Mouse (Mus musculus): ENCODE data around the gene Tmem52b. TPM values are rescaled to one million over a fixed set of nuclear protein-coding genes. Genes with fewer than 3 reads are reported as not detected.
"Not testable (repeated sequence)": the region's sequence is repeated elsewhere in the genome, so short reads cannot be mapped to it uniquely, and the experiment has no call there.

The Tmem52b gene
- total RNA-seq (2021): not detected

DNA sequence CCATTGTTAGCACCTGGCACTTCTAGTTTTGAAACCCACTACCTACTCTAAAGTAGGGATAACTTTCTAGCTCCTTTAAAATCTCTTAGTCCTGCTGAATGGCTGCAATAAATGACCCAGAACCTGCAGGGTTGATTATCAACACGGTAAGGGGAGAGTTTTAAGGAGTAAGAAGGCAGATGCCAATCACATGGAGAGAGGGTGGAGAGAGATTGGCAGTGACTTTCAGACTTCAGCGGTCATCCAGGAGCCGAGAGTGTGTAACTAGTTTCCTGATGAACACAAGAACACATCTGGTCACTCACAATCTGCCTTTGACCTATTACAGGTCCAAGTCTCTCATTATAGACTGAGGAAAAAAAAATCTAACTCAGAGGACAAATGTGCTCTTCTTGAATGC is at the start of gene Tmem52b:
Gene Tmem52b (plus strand): TSS at position 189 of the 400 bp plus-strand sequence.
- DNase-seq: no peak
- intact Hi-C loops (cut with DNase I): no loop called here

DNA sequence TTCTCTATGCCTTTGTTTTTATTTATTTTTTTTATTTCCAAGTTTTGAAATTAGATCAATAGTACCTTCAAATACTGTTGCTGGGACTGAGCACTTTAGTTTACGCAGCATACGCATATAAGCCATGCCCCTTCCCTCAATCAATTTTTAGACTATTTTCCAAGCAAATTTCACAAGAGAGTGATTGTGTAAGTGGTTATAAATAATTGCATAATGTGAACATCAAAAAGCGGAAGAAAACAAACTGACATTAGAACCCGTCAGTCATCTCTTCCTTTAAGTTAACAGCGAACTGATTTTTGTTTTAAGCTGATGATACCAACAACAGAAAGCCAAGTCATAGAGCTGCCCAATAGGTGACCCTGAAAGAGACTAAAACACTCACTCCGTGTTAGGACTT is 41.0 kb upstream of the Tmem52b start:
- intact Hi-C loops (cut with DNase I): no loop called here
- no peak for DNase-seq

DNA sequence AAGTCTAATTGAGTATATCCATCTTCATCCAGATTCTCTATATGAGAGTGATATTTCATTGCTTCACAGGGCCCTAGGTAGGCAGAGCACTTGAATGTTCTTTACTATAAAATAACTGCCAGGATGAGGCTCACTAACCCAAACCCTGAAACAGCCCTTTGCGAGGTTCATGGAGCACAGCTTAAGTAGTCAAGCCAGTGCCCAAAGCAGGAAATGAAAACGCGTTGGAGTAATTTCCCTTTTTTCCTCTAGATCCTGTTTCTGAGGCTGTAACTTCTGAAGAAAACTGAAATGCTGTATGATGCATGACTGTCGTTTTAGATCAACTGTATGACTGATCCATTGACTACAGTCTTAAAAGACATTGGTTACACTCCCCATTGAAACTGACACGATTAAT is 39.7 kb upstream of the Tmem52b start:
- intact Hi-C loops (cut with DNase I): no loop called here
- no peak for DNase-seq

DNA sequence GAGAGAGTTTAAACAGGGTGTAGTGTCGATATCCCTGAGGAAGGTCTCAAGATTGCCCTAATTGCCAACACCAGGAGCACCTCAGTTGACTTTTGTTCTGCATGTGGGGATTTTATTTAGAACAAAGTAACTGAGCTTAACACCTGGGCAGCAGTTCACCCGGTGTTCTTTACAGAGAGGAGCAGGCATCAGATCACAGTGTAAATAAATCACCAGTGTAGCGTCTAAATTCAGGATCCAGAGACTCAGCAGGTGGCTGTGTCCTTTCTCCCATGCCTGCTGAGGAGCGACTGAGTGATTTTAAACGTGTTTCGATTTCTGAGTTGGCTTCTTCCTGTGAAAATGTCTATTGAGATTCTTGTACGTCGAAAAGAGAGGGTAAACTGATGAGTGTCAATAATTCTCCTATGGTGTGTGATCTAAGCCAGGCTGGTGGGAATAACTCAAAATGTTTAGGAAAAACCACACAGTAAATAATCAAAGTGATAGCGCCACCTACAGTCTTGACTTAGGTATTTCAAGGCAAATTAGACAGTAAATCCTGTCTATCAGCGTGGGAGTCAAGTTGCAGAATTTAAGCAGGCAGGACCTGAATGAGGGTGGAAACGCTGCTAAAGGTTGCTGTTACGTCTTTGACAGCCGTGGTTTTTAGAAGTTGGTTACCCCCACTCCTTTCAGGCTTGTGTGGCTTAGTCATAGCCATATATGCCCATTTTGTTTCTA is 35.8 kb upstream of the Tmem52b start:
- intact Hi-C loops (cut with DNase I): no loop called here
- DNase-seq: no peak

DNA sequence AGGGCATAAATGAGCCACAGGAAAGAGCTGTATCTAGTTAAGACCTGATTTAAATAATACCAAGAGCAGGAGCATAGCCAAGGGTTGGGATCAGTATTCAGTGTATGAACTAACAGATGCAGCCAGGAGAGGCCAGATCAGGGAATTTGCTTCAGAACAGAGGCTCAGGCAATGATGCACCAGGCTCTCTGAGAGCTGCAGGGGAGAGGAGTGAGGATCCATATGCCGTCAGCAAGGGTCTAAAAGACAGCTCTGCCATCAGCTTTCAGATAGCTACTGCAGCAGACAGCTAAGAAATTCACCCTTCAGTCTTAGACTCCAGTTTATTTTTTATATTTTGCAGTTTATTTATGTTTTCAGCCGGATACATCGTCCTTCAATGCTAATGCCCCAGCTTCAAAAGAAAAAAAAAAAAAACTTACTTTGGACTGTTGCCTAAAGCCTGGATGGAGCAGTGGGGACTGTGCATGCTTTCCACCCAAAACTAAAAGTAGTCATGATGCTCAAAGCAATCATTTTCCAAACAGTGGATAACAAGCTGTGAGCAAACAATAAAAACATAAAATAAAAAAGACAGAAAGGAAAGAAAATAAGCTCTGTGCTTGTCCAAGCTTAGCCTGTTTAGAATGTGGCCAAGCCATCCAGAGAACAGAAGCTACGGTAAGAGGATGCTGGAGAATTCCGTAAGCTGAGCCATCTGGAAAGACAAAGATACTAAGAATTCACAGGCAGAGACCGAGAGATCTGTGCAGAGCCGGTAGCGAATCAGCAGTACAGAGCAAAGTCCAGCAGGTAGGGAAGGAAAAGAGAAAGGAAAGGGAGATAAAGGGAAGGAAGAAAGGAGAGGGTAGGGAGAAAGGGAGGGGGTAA is 32.0 kb upstream of the Tmem52b start:
- intact Hi-C loops (cut with DNase I): no loop called here
- peak; percentile 30 for DNase-seq

DNA sequence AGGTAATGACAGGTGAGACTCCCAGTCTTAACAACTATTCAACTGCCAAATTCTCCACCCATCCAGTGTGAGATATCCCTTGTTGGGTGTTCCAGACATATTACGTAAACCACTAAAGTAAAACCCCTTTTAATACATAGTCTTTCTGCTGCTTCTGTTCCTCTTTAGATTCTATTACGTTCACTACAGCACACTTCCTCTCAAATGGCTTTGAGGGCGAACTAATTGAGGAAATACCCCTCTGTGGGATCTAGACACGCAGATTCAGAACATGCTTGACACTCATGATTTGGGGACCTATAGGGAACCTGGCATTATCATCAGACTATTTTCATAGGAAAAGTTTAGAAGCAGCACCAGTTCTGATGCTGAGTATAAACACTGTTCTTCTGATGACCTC is 17.4 kb upstream of the Tmem52b start:
- DNase-seq: no peak
- intact Hi-C loops (cut with DNase I): no loop called here

DNA sequence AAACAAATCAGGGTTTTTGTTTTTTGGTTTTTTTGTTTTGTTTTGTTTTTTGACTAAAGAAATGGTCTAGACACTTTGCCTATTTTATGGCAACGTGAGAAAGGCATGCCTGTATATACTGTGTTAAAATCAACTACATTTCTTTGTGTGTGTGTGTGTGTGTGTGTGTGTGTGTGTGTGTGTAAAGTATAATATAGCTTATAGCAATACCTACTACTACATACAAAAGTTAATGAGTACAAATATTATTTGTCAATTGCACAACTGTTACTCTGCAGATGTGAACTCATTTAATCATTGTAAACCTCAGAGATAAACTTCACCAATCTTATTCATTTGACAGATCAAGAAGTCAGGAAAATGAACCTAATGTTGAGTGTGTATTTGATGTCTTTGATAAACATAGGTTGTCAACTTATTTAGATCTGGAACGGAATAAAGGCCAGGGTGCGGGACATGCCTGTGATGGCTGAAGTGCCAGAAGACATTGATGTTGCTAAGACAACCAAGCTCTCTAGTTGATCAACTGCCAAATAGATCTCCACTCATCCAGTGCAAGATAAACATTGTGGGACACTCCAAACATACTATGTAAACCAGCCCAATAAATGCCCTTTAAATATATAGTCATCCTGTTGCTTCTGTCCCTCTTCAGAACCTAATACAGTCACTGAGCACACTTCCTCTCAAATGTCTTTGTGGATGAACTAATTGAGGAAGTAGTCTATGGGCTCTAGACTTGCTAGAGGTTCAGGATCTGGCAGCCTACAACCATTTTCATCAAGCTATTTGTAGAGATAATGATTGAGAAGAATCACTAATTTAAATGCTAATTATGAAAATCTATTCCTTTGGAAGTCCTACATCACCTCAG is 14.8 kb upstream of the Tmem52b start:
- intact Hi-C loops (cut with DNase I): no loop called here
- no peak for DNase-seq

DNA sequence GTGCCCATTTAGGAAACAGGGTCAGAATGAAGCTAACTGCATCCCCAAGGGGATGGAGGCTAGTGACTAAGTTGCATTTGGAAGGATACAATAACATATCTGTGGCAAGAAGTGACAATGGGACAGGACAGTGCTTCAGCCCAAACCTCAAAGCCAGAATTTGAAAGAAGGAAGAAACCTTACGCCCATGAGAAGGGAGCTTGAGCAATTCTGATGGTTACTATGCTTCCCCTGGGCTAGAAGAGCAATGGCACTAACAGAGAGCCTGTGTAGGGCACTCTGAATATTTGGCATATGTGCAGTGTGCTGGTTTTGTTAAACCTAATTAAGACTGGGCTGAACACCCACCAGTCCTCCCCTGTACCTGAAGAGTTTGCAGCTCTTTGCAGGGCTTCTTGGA is 12.8 kb upstream of the Tmem52b start:
- intact Hi-C loops (cut with DNase I); DNase-seq: not testable (repeated sequence)

DNA sequence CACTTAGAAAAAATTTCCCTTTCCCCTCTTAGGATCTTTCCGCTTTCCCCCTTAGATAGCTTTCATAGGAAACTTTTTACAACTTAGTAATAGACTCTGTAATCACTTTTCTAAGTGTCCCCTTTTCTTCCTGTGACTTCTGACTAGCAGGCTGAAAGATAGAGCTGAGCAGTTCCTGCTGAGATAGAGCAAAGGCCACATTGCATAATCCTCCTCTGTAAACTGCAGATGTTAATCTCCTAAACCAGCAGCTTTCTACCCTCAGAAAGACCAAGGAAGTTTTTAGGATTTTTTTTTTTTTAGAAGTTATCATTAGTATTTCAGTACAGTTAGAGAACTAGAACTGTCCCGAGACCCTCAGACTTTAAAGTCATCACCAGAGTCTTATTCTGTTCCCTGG is 8.9 kb upstream of the Tmem52b start:
- DNase-seq: no peak
- intact Hi-C loops (cut with DNase I): no loop called here

DNA sequence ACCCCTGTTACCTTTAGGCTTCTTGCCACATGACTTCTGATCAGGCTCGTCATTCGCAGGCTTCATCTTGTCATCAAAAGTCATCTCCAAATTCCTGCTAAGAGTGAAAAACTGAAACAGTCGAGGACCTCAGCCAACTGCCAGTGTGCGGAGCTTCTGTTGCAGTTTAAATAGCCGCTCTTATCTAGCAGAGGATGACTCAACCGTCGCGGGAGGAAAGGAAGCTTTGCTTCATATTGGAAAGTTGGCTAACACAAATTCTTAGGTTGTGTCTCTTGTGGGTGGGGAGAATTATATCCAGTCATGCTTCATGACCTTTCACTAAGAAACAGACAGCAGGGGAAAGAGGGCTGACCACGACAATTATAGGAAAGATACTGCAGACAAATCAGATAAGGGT is 5.3 kb upstream of the Tmem52b start, which contains the start of gene Olr1:
Gene Olr1 (minus strand): TSS at position 142 of the 400 bp plus-strand sequence.
- intact Hi-C loops (cut with DNase I): no loop called here
- DNase-seq: no peak

DNA sequence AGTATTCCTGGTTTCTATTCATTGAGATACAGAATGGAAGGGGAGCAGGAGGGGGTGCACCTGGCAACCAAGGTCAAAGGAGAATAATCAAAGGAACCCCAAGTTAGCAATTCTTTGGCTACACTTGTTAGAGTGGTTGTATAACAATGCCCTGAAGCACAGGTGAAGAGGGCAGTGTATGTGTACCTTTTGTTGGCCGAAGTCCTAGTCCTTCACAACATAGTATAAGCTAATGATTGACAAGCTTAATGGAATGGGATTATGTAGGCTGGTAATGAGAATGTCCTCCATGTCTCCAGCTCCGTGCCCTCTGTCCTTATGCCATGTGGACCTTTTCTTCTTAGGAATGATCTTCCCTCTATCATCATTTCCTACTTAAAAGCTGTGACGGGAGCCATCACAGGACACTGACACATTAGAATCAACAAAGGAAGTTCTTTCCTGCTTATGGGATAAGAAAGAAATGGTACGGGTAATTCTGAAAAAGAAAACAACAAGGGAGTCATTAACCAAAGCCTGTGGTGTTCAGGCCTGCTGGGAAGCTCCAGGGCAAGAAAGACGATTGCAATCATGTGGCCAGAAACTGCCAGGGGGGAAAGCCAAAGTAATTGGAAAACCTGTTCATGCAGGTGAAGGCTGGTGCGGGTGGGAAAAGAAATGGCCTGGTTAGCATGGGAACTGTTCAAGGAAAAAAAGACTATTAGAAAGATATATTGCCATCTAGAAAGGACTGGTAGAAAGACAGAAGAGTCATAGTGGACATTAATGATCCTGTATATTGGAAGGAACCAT is 2.0 kb upstream of the Tmem52b start:
- DNase-seq: no peak
- intact Hi-C loops (cut with DNase I): no loop called here

DNA sequence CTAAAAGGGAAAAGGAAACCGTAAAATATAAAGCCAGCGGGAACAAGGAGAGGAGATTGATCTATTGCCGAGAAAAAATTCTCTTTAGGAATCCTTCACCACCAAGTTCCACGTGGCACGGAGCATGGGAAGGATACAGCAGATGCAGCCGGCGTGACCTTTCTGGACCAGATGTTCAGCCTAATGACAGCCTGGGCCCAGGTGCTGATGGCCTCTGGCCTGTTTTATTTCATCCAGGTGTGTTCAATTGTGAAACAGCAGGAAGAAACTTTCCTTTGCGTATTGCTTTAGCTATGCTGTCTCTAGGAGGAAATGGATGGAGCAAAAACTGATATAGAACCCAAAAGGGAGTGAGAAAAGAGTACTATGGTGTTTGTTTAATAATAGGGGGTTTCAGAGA is 513 bp downstream of the Tmem52b start:
- intact Hi-C loops (cut with DNase I): no loop called here
- no peak for DNase-seq

DNA sequence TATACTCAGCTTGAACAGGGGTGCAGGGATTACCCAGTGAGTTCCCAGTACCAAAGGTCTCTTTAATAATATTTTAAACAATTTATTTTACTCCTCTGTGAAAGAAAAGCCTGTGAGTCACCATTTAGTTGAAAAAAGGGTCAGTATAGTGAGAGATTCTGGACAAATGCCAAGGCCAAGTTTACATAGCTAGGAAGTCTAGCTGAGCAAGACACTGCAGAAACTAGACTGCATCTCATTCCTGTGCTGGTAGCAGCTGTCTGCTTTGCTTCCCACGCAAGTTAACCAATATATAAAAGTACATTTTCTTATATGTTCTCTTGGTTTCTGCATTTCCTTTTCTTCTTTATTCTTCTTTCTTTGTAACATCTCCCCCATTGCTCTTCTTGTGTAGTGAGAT is 1.1 kb downstream of the Tmem52b start:
- DNase-seq: no peak
- intact Hi-C loops (cut with DNase I): no loop called here

DNA sequence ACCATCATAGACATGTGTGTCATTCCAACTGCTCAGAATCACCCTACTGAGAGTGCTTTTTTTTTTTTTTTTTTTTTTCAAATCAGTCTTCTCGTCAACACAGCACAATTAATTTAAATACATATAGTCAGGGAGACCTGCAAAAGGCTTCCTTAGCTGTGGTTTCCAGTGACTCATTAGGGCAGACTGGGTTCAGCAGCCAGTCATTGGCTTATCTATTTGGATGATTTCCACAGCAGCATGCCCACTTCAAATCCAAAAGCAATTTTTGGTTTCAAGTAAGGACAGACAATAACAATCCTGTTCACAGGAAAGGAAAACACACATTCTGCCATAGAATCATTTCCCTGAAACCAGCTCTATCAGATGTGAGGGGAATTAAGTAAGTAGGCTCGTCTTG is 2.0 kb downstream of the Tmem52b start:
- no peak for DNase-seq
- intact Hi-C loops (cut with DNase I): no loop called here

DNA sequence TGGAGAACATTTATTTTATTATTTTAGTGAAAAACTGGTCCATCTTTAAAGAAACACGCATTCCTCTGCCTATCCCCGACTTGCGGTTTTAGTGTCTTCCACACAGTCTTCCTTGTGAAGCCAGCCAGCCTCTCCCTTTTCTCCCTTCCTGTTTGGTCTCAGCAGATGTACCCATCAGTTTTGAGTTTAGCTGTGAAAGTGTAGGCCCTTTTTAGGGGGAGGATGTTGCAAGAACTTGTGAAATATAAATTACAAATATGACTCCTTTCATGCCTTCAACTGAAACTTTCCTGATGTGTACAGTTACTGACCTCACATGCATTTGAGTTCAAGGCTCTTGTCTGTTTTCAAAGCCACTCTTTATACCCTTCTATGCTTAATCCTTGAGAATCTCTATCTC is 2.7 kb downstream of the Tmem52b start:
- intact Hi-C loops (cut with DNase I): loop anchor here (5.0 kb wide), 1 partner anchor 123 kb away; no protein-coding TSS in a partner anchor
- DNase-seq: no peak

DNA sequence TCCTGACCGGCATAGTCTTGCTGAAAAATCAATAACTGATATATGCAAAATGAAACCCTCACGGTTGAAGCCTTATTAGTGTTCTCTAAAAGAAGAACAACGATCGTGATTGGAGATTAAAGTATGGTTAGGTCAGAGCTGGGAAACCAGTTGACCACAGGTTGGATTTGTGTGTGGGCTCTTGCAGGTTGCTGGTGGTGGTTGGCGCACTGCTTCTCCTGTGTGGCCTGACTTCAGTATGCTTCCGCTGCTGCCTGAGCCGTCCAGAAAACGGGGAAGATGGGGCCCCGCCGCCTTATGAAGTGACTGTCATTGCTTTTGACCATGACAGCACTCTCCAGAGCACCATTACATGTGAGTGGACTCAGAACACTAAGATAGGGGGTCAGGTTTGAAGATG is 4.0 kb downstream of the Tmem52b start:
- intact Hi-C loops (cut with DNase I): loop anchor here (5.0 kb wide), 1 partner anchor 124 kb away; no protein-coding TSS in a partner anchor
- DNase-seq: no peak

DNA sequence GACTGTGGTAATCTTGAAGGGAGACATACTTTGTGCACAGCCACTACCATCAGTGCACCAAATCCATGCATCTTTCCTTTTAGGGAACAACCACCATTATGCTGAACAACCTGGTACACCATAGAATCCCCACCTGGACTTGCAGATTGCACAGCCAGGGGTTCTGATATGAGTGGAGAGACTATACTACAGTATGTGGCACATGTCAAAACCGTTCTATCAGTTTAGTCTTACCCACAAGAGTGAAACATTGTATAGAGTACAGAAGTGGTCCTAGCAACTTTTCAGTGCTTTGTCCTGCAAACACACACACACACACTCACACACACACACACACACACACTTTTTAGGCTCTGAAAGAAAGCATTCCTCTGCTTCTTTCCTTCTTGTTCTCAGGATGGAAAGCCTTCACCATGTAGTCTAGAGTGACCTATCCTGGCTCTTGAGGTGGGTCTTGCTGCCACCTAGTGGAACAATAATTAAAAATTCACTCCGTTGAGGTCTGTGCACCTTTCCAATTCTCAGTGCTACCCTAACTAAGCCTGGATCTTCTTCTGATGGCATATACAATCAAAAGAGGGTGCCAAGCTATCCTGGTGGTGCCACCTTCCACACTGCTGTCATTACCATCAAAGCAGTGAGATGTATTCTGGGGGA is 5.5 kb downstream of the Tmem52b start:
- intact Hi-C loops (cut with DNase I): loop anchor here (5.0 kb wide), 1 partner anchor 126 kb away; no protein-coding TSS in a partner anchor
- DNase-seq: peak; percentile 9

DNA sequence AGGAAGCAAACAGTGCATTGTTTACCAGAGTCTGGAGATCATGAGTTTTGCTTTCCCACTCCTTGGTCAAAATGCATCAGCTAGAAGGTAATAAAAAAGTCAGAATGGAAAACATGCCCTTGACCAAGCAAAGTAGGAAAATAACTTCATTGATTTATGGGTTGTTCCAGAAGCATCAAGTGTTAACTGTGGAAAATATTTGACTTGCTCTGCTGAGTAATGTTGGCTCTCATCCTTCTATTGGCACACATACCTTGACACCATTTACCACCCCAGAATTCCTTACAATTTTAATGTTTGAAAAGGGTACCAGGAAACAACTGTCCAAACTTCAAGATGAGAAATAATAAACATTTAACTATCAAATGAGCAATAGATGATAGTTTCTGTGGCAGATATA is 13.7 kb downstream of the Tmem52b start:
- intact Hi-C loops (cut with DNase I): no loop called here
- no peak for DNase-seq

DNA sequence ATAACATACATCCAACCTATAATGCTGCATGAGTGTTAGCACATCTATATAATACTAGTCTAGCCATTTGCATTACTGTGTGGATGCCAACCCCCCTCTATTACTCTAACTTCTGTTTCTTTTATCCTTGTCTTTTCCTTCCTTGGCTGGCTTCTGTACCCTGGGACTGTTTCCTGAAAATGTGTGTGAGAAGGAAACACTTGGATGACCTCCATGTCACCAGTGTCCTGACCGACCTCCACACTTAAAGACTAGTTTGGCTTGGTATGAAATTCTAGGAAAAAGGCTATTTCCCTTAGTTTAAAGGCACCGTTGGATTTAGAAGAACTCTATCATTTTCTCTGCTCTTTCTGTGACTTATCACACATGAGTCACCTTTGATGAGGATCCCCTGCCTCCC is 15.1 kb downstream of the Tmem52b start:
- DNase-seq: no peak

DNA sequence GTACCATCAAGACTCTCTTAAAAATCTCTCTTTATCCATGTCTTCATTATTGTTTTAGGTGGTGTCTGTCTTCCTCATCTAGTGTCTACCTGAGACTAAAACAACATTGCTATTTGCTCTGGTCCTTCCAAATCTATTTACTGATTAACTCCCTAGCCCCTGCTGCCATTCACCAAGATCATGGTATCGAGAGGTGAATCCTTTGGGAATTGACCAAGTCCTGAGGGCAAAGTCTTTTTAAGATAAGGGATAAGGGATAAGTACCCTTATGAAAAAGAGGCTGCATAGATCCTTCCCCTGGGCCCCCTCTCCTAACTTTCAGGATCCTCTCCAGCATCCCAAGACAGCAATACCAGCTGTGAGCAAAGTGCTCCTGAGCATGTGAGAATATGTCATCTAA is 17.2 kb downstream of the Tmem52b start:
- intact Hi-C loops (cut with DNase I): no loop called here
- DNase-seq: no peak

More for the DNA sequence above, 15.1 kb downstream of the Tmem52b start:
- intact Hi-C loops (cut with DNase I): no loop called here
